Mouse (Mus musculus): ENCODE measurements at regions not wholly inside any gene's neighbourhood (a gene's known extent, or its start where the extent isn't known, plus 50 kb on each side); places are given as distances from the start of the nearest gene placed in this dataset.

GRCm38 (mm10) chr4:21307476-21308011 is 378.2 kb downstream of the Prdm13 start:
- H3K27ac ChIP-seq (ENCODE audit: insufficient read depth, low read length): no peak overlapping the region
- no peaks in the 10 kb centered on the region for H3K27me3 ChIP-seq (ENCODE audit: control insufficient read depth, insufficient read depth, low read length)
- WGBS: 84% methylated on average over 3 of the region's 3 CpGs
- no peak for TF ChIP-seq CTCF (IDR thresholded peaks at IDR 0.05; ENCODE audit: borderline replicate concordance, insufficient read depth, low read depth, low read length)
- TF ChIP-seq POLR2A (IDR thresholded peaks at IDR 0.05; ENCODE audit: borderline replicate concordance, insufficient read depth, low read length): no peak
- no peak for DNase-seq
- no peaks in the 10 kb centered on the region for H3K4me1 ChIP-seq (ENCODE audit: control insufficient read depth, insufficient read depth, low read length)
- H3K4me3 ChIP-seq (replicated peaks; ENCODE audit: insufficient read depth, low read depth, low read length): no peak overlapping the region

GRCm38 (mm10) chr4:21300141-21300540 is 385.6 kb downstream of the Prdm13 start:
- no peaks in the 10 kb centered on the region for H3K27me3 ChIP-seq (ENCODE audit: control insufficient read depth, insufficient read depth, low read length)
- no peak for DNase-seq
- TF ChIP-seq CTCF (IDR thresholded peaks at IDR 0.05; ENCODE audit: borderline replicate concordance, insufficient read depth, low read depth, low read length) (no peak), POLR2A (IDR thresholded peaks at IDR 0.05; ENCODE audit: borderline replicate concordance, insufficient read depth, low read length) (no peak)
- H3K27ac ChIP-seq (ENCODE audit: insufficient read depth, low read length): no peak overlapping the region
- H3K4me1 ChIP-seq (ENCODE audit: control insufficient read depth, insufficient read depth, low read length): no peaks in the 10 kb centered on the region
- H3K4me3 ChIP-seq (replicated peaks; ENCODE audit: insufficient read depth, low read depth, low read length): no peak overlapping the region

- no peaks in the 10 kb centered on the region for H3K27me3 ChIP-seq (ENCODE audit: control insufficient read depth, insufficient read depth, low read length)
- no peaks in the 10 kb centered on the region for H3K4me1 ChIP-seq (ENCODE audit: control insufficient read depth, insufficient read depth, low read length)
- no peak overlapping the region for H3K27ac ChIP-seq (ENCODE audit: insufficient read depth, low read length)
- no peak for TF ChIP-seq POLR2A (IDR thresholded peaks at IDR 0.05; ENCODE audit: borderline replicate concordance, insufficient read depth, low read length)
- TF ChIP-seq CTCF (IDR thresholded peaks at IDR 0.05; ENCODE audit: borderline replicate concordance, insufficient read depth, low read depth, low read length): no peak
- no peak overlapping the region for H3K4me3 ChIP-seq (replicated peaks; ENCODE audit: insufficient read depth, low read depth, low read length)
- WGBS: 80% methylated on average over 2 of the region's 2 CpGs
- no peak for DNase-seq
These were observed 418.5 kb downstream of the Prdm13 start for GRCm38 (mm10) chr4:21267302-21267701.

- TF ChIP-seq CTCF (IDR thresholded peaks at IDR 0.05; ENCODE audit: borderline replicate concordance, insufficient read depth, low read depth, low read length): no peak
- no peak for TF ChIP-seq POLR2A (IDR thresholded peaks at IDR 0.05; ENCODE audit: borderline replicate concordance, insufficient read depth, low read length)
- Histone ChIP-seq H3K27ac (ENCODE audit: insufficient read depth, low read length) (no peak overlapping the region), H3K4me3 (replicated peaks; ENCODE audit: insufficient read depth, low read depth, low read length) (no peak overlapping the region), H3K27me3 (ENCODE audit: control insufficient read depth, insufficient read depth, low read length) (no peaks in the 10 kb centered on the region), H3K4me1 (ENCODE audit: control insufficient read depth, insufficient read depth, low read length) (no peaks in the 10 kb centered on the region)
- no peak for DNase-seq
These were observed 418.9 kb downstream of the Prdm13 start for GRCm38 (mm10) chr4:21266886-21267285.

- no peak overlapping the region for H3K27ac ChIP-seq (ENCODE audit: insufficient read depth, low read length)
- DNase-seq: no peak
- H3K27me3 ChIP-seq (ENCODE audit: control insufficient read depth, insufficient read depth, low read length): no peaks in the 10 kb centered on the region
- 70% methylated on average over 2 of the region's 2 CpGs for WGBS
- no peak overlapping the region for H3K4me3 ChIP-seq (replicated peaks; ENCODE audit: insufficient read depth, low read depth, low read length)
- TF ChIP-seq CTCF (IDR thresholded peaks at IDR 0.05; ENCODE audit: borderline replicate concordance, insufficient read depth, low read depth, low read length) (no peak), POLR2A (IDR thresholded peaks at IDR 0.05; ENCODE audit: borderline replicate concordance, insufficient read depth, low read length) (no peak)
- H3K4me1 ChIP-seq (ENCODE audit: control insufficient read depth, insufficient read depth, low read length): no peaks in the 10 kb centered on the region
These were observed 435.4 kb downstream of the Prdm13 start for GRCm38 (mm10) chr4:21250396-21250795.

- no peaks in the 10 kb centered on the region for H3K27me3 ChIP-seq (ENCODE audit: control insufficient read depth, insufficient read depth, low read length)
- H3K27ac ChIP-seq (ENCODE audit: insufficient read depth, low read length): no peak overlapping the region
- TF ChIP-seq POLR2A (IDR thresholded peaks at IDR 0.05; ENCODE audit: borderline replicate concordance, insufficient read depth, low read length) (no peak), CTCF (IDR thresholded peaks at IDR 0.05; ENCODE audit: borderline replicate concordance, insufficient read depth, low read depth, low read length) (peak; percentile 44; the same call in 1 of the 2 replicates)
- H3K4me3 ChIP-seq (replicated peaks; ENCODE audit: insufficient read depth, low read depth, low read length): no peak overlapping the region
- H3K4me1 ChIP-seq (ENCODE audit: control insufficient read depth, insufficient read depth, low read length): no peaks in the 10 kb centered on the region
- peak; percentile 1 to 8 for DNase-seq
- 24% methylated on average over 4 of the region's 4 CpGs for WGBS
These were observed 463.1 kb downstream of the Prdm13 start for GRCm38 (mm10) chr4:21222631-21223030.

- no peak overlapping the region for H3K27ac ChIP-seq (ENCODE audit: insufficient read depth, low read length)
- H3K4me3 ChIP-seq (replicated peaks; ENCODE audit: insufficient read depth, low read depth, low read length): no peak overlapping the region
- no peak for TF ChIP-seq POLR2A (IDR thresholded peaks at IDR 0.05; ENCODE audit: borderline replicate concordance, insufficient read depth, low read length)
- no peak for TF ChIP-seq CTCF (IDR thresholded peaks at IDR 0.05; ENCODE audit: borderline replicate concordance, insufficient read depth, low read depth, low read length)
- H3K4me1 ChIP-seq (ENCODE audit: control insufficient read depth, insufficient read depth, low read length): no peaks in the 10 kb centered on the region
- DNase-seq: no peak
- WGBS: 95% methylated on average over 4 of the region's 4 CpGs
- H3K27me3 ChIP-seq (ENCODE audit: control insufficient read depth, insufficient read depth, low read length): no peaks in the 10 kb centered on the region
These were observed 478.1 kb downstream of the Prdm13 start for GRCm38 (mm10) chr4:21207617-21208016.

- TF ChIP-seq POLR2A (IDR thresholded peaks at IDR 0.05; ENCODE audit: borderline replicate concordance, insufficient read depth, low read length) (no peak), CTCF (IDR thresholded peaks at IDR 0.05; ENCODE audit: borderline replicate concordance, insufficient read depth, low read depth, low read length) (no peak)
- DNase-seq: no peak
- Histone ChIP-seq H3K4me3 (replicated peaks; ENCODE audit: insufficient read depth, low read depth, low read length) (no peak overlapping the region), H3K27me3 (ENCODE audit: control insufficient read depth, insufficient read depth, low read length) (no peaks in the 10 kb centered on the region), H3K4me1 (ENCODE audit: control insufficient read depth, insufficient read depth, low read length) (no peaks in the 10 kb centered on the region), H3K27ac (ENCODE audit: insufficient read depth, low read length) (no peak overlapping the region)
- 83% methylated on average over 1 of the region's 1 CpGs for WGBS
These were observed 490.1 kb downstream of the Prdm13 start for GRCm38 (mm10) chr4:21195620-21196019.

Measured in cerebellum, adult 2 months (tissue).